Mouse (Mus musculus) MEL (cell line): Measurements from ENCODE around the gene Rflnb.

Source experiments
- CTCF ChIP-seq, 3 experiments: IDR thresholded peaks in 2 of 3; conservative IDR thresholded peaks in 1 of 3; 2 replicates each; pipeline ENCODE4 v1.5.1; 2011 to 2012; ENCODE audit warnings: low read length in 3 of 3, low read depth in 2 of 3, mild to moderate bottlenecking in 2 of 3, improper control_type of control experiment in 1 of 3, inconsistent platforms in 1 of 3, mixed read lengths in 1 of 3, moderate library complexity in 1 of 3; ENCODE audit not compliant: control insufficient read depth in 1 of 3, insufficient read depth in 1 of 3, poor library complexity in 1 of 3, severe bottlenecking in 1 of 3
- EP300 ChIP-seq, 2 experiments: IDR thresholded peaks; 2 replicates each; pipeline ENCODE4 v1.6.1; 2011; ENCODE audit warnings: improper control_type of control experiment in 2 of 2, low read length in 2 of 2, low read depth in 1 of 2, mild to moderate bottlenecking in 1 of 2
- HCFC1 ChIP-seq: IDR thresholded peaks from 2 replicates; pipeline ENCODE4 v1.6.1; 2012; ENCODE audit warnings: low read depth, mild to moderate bottlenecking, inconsistent platforms, low read length, improper control_type of control experiment, moderate library complexity
- MAFK ChIP-seq: IDR thresholded peaks from 2 replicates; pipeline ENCODE4 v1.6.1; 2011; ENCODE audit warnings: low read depth, mild to moderate bottlenecking, low read length, improper control_type of control experiment, borderline replicate concordance
- MYC ChIP-seq: IDR thresholded peaks from 2 replicates; pipeline ENCODE4 v1.6.1; 2011; ENCODE audit warnings: low read depth, mild to moderate bottlenecking, low read length, improper control_type of control experiment, moderate library complexity
- POLR2A ChIP-seq, 2 experiments: IDR thresholded peaks; 2 replicates each; pipeline ENCODE4 v1.6.1; 2011 to 2012; ENCODE audit warnings: low read length in 2 of 2, mild to moderate bottlenecking in 2 of 2, control low read depth in 1 of 2, improper control_type of control experiment in 1 of 2, low read depth in 1 of 2, moderate library complexity in 1 of 2; ENCODE audit not compliant: control insufficient read depth in 1 of 2, insufficient read depth in 1 of 2, poor library complexity in 1 of 2

GRCm38 (mm10) chr11:75980413-75980812 is 47.2 kb downstream of the Rflnb start:
- TF ChIP-seq CTCF (IDR thresholded peaks at IDR 0.05 in 2 of 3, conservative IDR thresholded peaks at IDR 0.05 in 1 of 3; ENCODE audit: control insufficient read depth in 1 of 3, insufficient read depth in 1 of 3, low read depth in 2 of 3, low read length in 3 of 3, poor library complexity in 1 of 3, severe bottlenecking in 1 of 3) (no peak), EP300 (IDR thresholded peaks at IDR 0.05; ENCODE audit: low read depth in 1 of 2, low read length in 2 of 2) (no peak), POLR2A (IDR thresholded peaks at IDR 0.05; ENCODE audit: control insufficient read depth in 1 of 2, insufficient read depth in 1 of 2, low read depth in 1 of 2, low read length in 2 of 2, poor library complexity in 1 of 2) (no peak), MYC (no peak), MAFK (no peak), HCFC1 (no peak)
